Mouse (Mus musculus) brain, embryonic 14.5 days (tissue): ENCODE data around the gene Arhgap27.

Source experiments
- CTCF ChIP-seq: fragments of 200-500 bp; IDR thresholded peaks from 2 replicates; pipeline ENCODE4 v1.5.1; 2012; ENCODE audit warnings: inconsistent platforms, mild to moderate bottlenecking, moderate library complexity, borderline replicate concordance; ENCODE audit not compliant: insufficient read depth, insufficient read length; ENCODE audit errors: extremely low read depth
- POLR2A ChIP-seq: fragments of 200-500 bp; IDR thresholded peaks from 2 replicates; pipeline ENCODE4 v1.6.1; 2012; ENCODE audit warnings: mild to moderate bottlenecking, inconsistent platforms, borderline replicate concordance; ENCODE audit not compliant: poor library complexity, insufficient read depth, insufficient read length, severe bottlenecking; ENCODE audit errors: extremely low read depth

- TF ChIP-seq POLR2A = no peak
- TF ChIP-seq CTCF = no peak
These were observed 45.5 kb downstream of the Arhgap27 start for GRCm38 (mm10) chr11:103318042-103318441.
